Mouse (Mus musculus) stomach, embryonic 16.5 days (tissue): Measurements from ENCODE around the gene Pyy. TPM values are rescaled to one million over a fixed set of nuclear protein-coding genes. Genes with fewer than 3 reads are reported as not detected.

ENCODE experiments used
- ATAC-seq: fragments of 200-750 bp; cut with Nextera tagmentation; 2 replicates; pipeline ENCODE4 v1.8.0; 2017; ENCODE audit warnings: moderate number of reproducible peaks, moderate TSS enrichment; ENCODE audit not compliant: insufficient read depth, low FRiP score
- H3K27ac ChIP-seq: fragments of 300-500 bp; sonication (generic); 2 replicates; pipeline ENCODE4 v1.5.1; 2014; ENCODE audit warnings: low read length
- H3K27me3 ChIP-seq: fragments of 300-500 bp; sonication (generic); 2 replicates; pipeline ENCODE4 v1.6.1; 2014; ENCODE audit warnings: low read length, control low read depth, mixed read lengths; ENCODE audit not compliant: control insufficient read depth, insufficient read depth
- H3K36me3 ChIP-seq: fragments of 300-500 bp; sonication (generic); 2 replicates; pipeline ENCODE4 v1.6.1; 2014; ENCODE audit warnings: low read length; ENCODE audit not compliant: control insufficient read depth, insufficient read depth
- H3K4me1 ChIP-seq: fragments of 300-500 bp; sonication (generic); 2 replicates; pipeline ENCODE4 v1.6.1; 2014; ENCODE audit warnings: low read length, control low read depth, mixed read lengths; ENCODE audit not compliant: control insufficient read depth, insufficient read depth
- H3K4me2 ChIP-seq: fragments of 300-500 bp; sonication (generic); 2 replicates; pipeline ENCODE4 v1.6.1; 2014; ENCODE audit warnings: low read depth, low read length, mixed read lengths
- H3K4me3 ChIP-seq: fragments of 300-500 bp; sonication (generic); replicated peaks from 2 replicates; pipeline ENCODE4 v1.5.1; 2014; ENCODE audit warnings: mild to moderate bottlenecking, low read length
- H3K9ac ChIP-seq: fragments of 300-500 bp; sonication (generic); 2 replicates; pipeline ENCODE4 v1.6.1; 2014; ENCODE audit warnings: low read length
- H3K9me3 ChIP-seq: fragments of 300-500 bp; sonication (generic); replicated peaks from 2 replicates; pipeline ENCODE4 v1.6.1; 2016; ENCODE audit warnings: low read length, control low read depth; ENCODE audit not compliant: control insufficient read depth
- WGBS: fragments of 180-500 bp; shearing (Covaris S2); extraction: QIAGEN DNeasy Blood & Tissue Kit; methylation state at CpG from one replicate; pipeline ENCODE4 v1.1.7; 2014; 5-methylcytosine and 5-hydroxymethylcytosine counted together
- polyA plus RNA-seq: library from polyadenylated mRNA; unstranded; fragments of >200 nt; fragmentation: Nextera tagmentation; extraction: Ambion mirVana; gene quantifications from 2 replicates; pipeline ENCODE4 v1.2.1, GENCODE M21; 2015

The Pyy gene
- polyA plus RNA-seq, 1 experiment from 2014 or later: 56.0 TPM

DNA sequence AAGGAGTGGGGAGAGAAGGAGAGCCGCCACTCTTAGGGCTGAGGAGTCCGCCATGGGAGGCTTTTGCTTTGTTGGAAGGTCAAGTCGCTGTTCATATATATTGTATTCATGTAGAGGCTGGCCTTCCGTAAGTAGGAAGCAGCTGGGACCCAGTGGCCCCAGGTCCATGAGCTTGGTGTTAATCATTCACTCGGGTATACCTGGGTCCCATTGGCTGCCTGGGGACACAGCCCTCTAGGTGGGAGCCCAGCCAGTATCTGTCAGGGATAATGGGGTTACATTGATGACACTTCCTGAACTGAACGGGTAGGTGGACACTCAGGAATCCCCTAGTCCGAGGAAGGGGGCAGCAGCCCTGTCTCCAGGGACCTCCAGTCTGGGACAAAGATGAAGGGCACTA is 34.7 kb upstream of the Pyy start:
- Histone ChIP-seq H3K27ac (no peak overlapping the region), H3K36me3 (no peaks in the 10 kb centered on the region), H3K4me1 (no peaks in the 10 kb centered on the region), H3K4me2 (no peak overlapping the region), H3K9ac (no peak overlapping the region), H3K27me3 (peaks cover 28% of the 10 kb centered on the region), H3K9me3 (no peaks in the 10 kb centered on the region), H3K4me3 (no peak overlapping the region)
- peak; percentile 54; the same call in 1 of the 2 replicates for ATAC-seq
- 54% methylated on average over 7 of the region's 7 CpGs for WGBS

DNA sequence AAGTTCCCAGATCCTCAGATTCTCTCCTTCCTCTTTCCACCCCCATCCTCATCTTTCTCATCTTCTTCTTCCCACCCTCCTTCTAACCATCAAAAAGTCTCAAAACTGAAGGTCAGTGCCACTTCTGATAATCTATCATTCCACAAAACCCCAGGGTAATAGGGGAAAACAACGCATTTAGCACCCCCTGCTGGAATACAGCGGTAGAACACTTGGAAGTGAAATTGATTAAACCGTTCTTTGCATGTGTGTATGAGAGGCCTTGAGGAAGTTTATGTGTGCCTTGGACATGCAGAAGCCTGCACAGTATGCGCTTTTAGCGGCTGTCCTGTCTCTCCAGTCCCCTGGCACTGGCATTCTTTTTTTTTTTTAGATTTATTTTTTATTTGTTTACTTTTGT is 32.9 kb upstream of the Pyy start:
- peaks cover 10% of the 10 kb centered on the region for H3K27me3 ChIP-seq
- no peaks in the 10 kb centered on the region for H3K9me3 ChIP-seq
- H3K36me3 ChIP-seq: no peaks in the 10 kb centered on the region
- no peak overlapping the region for H3K4me2 ChIP-seq
- no peaks in the 10 kb centered on the region for H3K4me1 ChIP-seq
- H3K27ac ChIP-seq: no peak overlapping the region
- WGBS: 3% methylated on average over 5 of the region's 5 CpGs
- H3K9ac ChIP-seq: no peak overlapping the region
- no peak overlapping the region for H3K4me3 ChIP-seq
- ATAC-seq: no peak

DNA sequence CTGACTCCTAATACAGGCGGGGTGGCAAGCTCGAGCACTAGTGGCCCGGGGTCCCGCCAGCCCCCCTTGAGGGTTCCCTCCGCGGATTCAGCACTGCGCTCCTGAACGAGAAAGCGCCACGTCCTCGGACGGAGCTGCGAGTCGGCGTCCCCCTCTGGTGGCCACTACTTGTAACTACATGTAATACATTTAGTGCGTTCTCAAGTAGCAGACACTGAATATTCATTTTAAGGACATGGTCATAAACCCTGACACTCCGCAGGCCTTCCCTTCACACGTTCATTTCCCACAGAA is 30.8 kb upstream of the Pyy start:
- Histone ChIP-seq H3K4me3 (peak overlapping the region; percentile 31), H3K36me3 (no peaks in the 10 kb centered on the region), H3K27me3 (no peaks in the 10 kb centered on the region; the same call in 1 of the 2 replicates), H3K4me1 (no peaks in the 10 kb centered on the region), H3K27ac (no peak overlapping the region), H3K4me2 (peak overlapping the region; percentile 59), H3K9me3 (no peaks in the 10 kb centered on the region), H3K9ac (peak overlapping the region; percentile 62)
- under 1% methylated on average over 18 of the region's 18 CpGs for WGBS
- ATAC-seq: no peak

DNA sequence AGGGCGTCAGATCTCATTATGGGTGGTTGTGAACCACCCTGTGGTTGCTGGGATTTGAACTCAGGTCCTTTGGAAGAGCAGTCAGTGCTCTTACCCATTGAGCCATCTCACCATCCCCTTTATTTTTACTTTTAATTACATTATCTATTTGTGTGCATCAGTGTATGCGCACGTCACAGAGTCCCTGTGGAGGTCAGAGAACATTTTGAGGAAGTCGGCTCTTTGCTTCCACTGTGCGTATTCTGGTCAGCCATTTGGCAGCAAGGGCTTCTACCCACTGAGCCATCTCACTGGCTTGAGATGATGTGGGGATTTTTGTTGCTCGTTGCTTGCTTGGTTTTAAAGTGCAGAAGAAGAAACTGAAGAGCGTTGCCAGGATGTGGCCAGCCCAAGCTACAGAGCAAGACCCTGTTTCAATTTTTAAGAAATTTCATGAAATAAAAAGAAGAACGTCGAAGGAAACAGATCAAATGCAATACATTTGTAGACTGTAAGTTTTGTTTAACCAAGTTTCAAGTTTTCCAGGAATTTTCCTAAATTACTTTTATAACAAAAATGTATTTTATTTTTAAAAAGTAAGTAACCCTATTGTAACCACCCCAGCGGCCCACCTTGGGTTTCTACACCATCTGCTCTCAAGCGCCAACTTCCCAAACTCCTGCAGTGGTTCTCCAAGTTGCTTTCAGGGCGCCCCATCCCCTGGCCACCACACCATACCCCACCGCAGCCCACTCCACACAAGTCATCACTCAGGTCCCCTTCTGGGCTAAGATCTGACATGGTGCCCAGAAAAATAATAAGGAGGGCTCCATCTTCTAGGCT is 30.2 kb upstream of the Pyy start:
- Histone ChIP-seq H3K4me2 (peak overlapping the region; percentile 59), H3K27me3 (no peaks in the 10 kb centered on the region; the same call in 1 of the 2 replicates), H3K4me1 (no peaks in the 10 kb centered on the region), H3K4me3 (peak overlapping the region; percentile 31), H3K36me3 (no peaks in the 10 kb centered on the region), H3K27ac (no peak overlapping the region), H3K9ac (peak overlapping the region; percentile 62), H3K9me3 (no peaks in the 10 kb centered on the region)
- 42% methylated on average over 13 of the region's 13 CpGs for WGBS
- ATAC-seq: no peak

DNA sequence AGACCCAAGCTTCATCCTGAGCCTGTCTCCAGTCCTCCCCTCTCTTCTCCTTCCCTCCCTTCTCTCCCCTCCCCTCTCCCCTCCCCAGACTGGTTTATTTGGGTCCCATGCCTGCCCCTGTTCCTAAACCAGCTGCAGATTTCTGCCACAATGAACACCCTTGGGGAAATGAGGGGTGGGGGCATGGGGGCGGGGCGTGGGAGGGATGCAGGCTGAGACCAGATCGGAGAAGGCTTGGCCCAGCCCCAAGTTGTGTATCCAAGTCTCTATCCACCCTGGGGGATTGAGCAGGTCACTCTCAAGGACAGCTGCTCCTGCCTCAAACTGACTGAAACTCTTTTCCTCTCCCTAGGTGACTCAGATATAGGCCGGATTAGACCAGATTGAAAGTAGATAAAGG is 26.9 kb upstream of the Pyy start:
- 0 out of 2 replicates have a peak, but pooled peaks have one; percentile 14 for ATAC-seq
- Histone ChIP-seq H3K4me1 (no peaks in the 10 kb centered on the region), H3K27me3 (no peaks in the 10 kb centered on the region; the same call in 1 of the 2 replicates), H3K27ac (no peak overlapping the region), H3K4me3 (no peak overlapping the region), H3K9ac (no peak overlapping the region), H3K4me2 (no peak overlapping the region), H3K36me3 (no peaks in the 10 kb centered on the region), H3K9me3 (no peaks in the 10 kb centered on the region)
- 20% methylated on average over 4 of the region's 4 CpGs for WGBS

- no peaks in the 10 kb centered on the region for H3K4me1 ChIP-seq
- H3K36me3 ChIP-seq: no peaks in the 10 kb centered on the region
- WGBS: 66% methylated on average over 6 of the region's 6 CpGs
- no peak overlapping the region for H3K27ac ChIP-seq
- no peak overlapping the region for H3K4me2 ChIP-seq
- 0 out of 2 replicates have a peak, but pooled peaks cover 2% of the 10 kb centered on the region for H3K9me3 ChIP-seq
- H3K9ac ChIP-seq: no peak overlapping the region
- ATAC-seq: no peak
- H3K27me3 ChIP-seq: no peaks in the 10 kb centered on the region
- H3K4me3 ChIP-seq: no peak overlapping the region
Measured at GRCm38 (mm10) chr11:102117386-102117785, 9.8 kb upstream of the Pyy start.

DNA sequence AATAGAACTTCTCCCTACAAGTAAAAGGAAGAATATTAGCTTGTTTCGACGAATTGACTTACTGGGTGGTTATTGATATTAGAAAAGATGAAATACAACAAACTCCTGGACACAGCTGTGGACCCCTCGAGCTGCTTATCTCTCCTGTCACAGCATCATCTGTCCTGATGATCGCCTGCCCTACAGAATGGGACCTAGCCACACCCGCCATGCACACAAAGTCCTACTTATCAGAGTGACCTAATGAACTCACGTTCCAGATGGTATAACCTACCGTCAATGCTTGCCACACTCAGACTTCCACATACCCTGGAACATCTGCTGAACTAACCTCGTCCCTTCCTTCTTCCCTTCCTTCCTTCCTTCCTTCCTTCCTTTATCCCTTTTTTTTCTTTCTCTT is 8.6 kb upstream of the Pyy start:
- H3K4me3 ChIP-seq: no peak overlapping the region
- H3K36me3 ChIP-seq: no peaks in the 10 kb centered on the region
- ATAC-seq: no peak
- no peak overlapping the region for H3K9ac ChIP-seq
- no peak overlapping the region for H3K4me2 ChIP-seq
- H3K4me1 ChIP-seq: no peaks in the 10 kb centered on the region
- WGBS: 41% methylated on average over 8 of the region's 8 CpGs
- H3K27me3 ChIP-seq: no peaks in the 10 kb centered on the region
- H3K27ac ChIP-seq: no peak overlapping the region
- 0 out of 2 replicates have a peak, but pooled peaks cover 2% of the 10 kb centered on the region for H3K9me3 ChIP-seq

GRCm38 (mm10) chr11:102111576-102111975 is 3.9 kb upstream of the Pyy start:
- 49% methylated on average over 5 of the region's 5 CpGs for WGBS
- no peak for ATAC-seq

DNA sequence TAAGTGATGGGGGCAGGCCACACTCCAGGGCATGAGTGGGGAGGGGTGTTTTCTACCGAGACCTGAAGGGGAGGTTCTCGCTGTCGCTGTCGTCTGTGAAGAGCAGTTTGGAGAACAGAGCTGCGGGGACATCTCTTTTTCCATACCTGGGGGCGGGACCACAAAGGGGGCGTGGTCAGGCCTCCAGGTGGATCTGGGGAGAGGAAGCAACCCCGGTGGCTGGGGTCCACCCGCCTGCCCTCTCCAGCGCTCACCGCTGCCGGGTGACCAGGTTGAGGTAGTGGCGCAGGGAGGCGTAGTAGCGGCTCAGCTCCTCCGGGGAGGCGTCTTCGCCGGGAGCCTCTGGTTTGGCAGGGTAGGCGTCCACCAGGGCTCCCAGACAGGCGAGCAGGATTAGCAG is 721 bp downstream of the Pyy start:
- Histone ChIP-seq H3K9me3 (no peaks in the 10 kb centered on the region), H3K27me3 (peaks cover 44% of the 10 kb centered on the region), H3K36me3 (no peaks in the 10 kb centered on the region), H3K4me1 (0 out of 2 replicates have a peak, but pooled peaks cover 5% of the 10 kb centered on the region), H3K27ac (no peak overlapping the region), H3K9ac (no peak overlapping the region), H3K4me2 (0 out of 2 replicates have a peak overlapping the region, but pooled peaks have one; percentile 26), H3K4me3 (no peak overlapping the region)
- 1% methylated on average over 21 of the region's 21 CpGs for WGBS
- ATAC-seq: no peak

More at GRCm38 (mm10) chr11:102111576-102111975, 3.9 kb upstream of the Pyy start:
- Histone ChIP-seq H3K36me3 (no peaks in the 10 kb centered on the region), H3K27ac (no peak overlapping the region), H3K4me3 (no peak overlapping the region), H3K9ac (no peak overlapping the region), H3K9me3 (no peaks in the 10 kb centered on the region), H3K4me1 (no peaks in the 10 kb centered on the region), H3K4me2 (no peak overlapping the region), H3K27me3 (peaks cover 20% of the 10 kb centered on the region)
